In genomic region chr12:85848164-85848958, GRCm38 (mm10) we compare ENCODE assay signal across 8 mouse cellular contexts. TPM values are rescaled to one million over a fixed set of nuclear protein-coding genes. Genes with fewer than 3 reads are reported as not detected.
DNase-seq lines count a peak whose midpoint lies in the region; ATAC-seq and TF ChIP-seq lines count a peak whose summit lies in the region.

No protein-coding gene starts in this region.

- H3K4me1 ChIP-seq in hindbrain, embryonic 11.5 days (replicated peaks; ENCODE audit: control insufficient read depth, insufficient read depth, low read length): no peaks in the 10 kb centered on the region
- no peaks in the 10 kb centered on the region for H3K4me1 ChIP-seq in hindbrain, embryonic 13.5 days (replicated peaks)

- H3ac ChIP-seq in C2C12 (ENCODE audit: control insufficient read depth, insufficient read length, low read depth): no peak overlapping the region

- 82% methylated on average over 7 of the region's 7 CpGs for WGBS in hindbrain, embryonic 11.5 days
- 87% methylated on average over 7 of the region's 7 CpGs for WGBS in hindbrain, embryonic 13.5 days

- no peak overlapping the region for H3K27ac ChIP-seq in hindbrain, embryonic 11.5 days (ENCODE audit: low read depth, low read length)
- no peak overlapping the region for H3K27ac ChIP-seq in hindbrain, embryonic 13.5 days

- no peak overlapping the region for H3K9ac ChIP-seq in hindbrain, embryonic 11.5 days (ENCODE audit: low read depth, low read length)
- H3K9ac ChIP-seq in hindbrain, embryonic 13.5 days: no peak overlapping the region

- no peaks in the 10 kb centered on the region for H3K36me3 ChIP-seq in hindbrain, embryonic 11.5 days (ENCODE audit: control insufficient read depth, insufficient read depth, low read length)
- H3K36me3 ChIP-seq in hindbrain, embryonic 13.5 days: peaks cover 25% of the 10 kb centered on the region
- H3K36me3 ChIP-seq in C2C12 (ENCODE audit: control insufficient read depth, insufficient read depth): peaks cover 25% of the 10 kb centered on the region

- no peaks in the 10 kb centered on the region for H3K9me3 ChIP-seq in hindbrain, embryonic 11.5 days (ENCODE audit: control insufficient read depth, low read length)
- H3K9me3 ChIP-seq in hindbrain, embryonic 13.5 days: no peaks in the 10 kb centered on the region

- peak; percentile 34 for TF ChIP-seq CTCF in C2C12 (IDR thresholded peaks at IDR 0.05; ENCODE audit: control insufficient read depth, insufficient read depth, insufficient read length)

- no peaks in the 10 kb centered on the region for H3K79me2 ChIP-seq in C2C12 (ENCODE audit: control insufficient read depth, insufficient read depth)

- no peak overlapping the region for H3K4me2 ChIP-seq in hindbrain, embryonic 11.5 days (replicated peaks; ENCODE audit: low read depth, low read length)
- H3K4me2 ChIP-seq in hindbrain, embryonic 13.5 days: no peak overlapping the region

- DNase-seq in hindbrain, embryonic 11.5 days (ENCODE audit: low spot score): peak; percentile 10
- DNase-seq in adrenal gland, postnatal 14 days: peak; percentile 58
- DNase-seq in heart, adult 8-10 months (ENCODE audit: low spot score): peak; percentile 34
- DNase-seq in kidney, postnatal 10 days: peak; percentile 61
- DNase-seq in lung, postnatal 4 days: peak; percentile 53 to 68
- no peak for DNase-seq in Muller cell, postnatal 12 days (ENCODE audit: inconsistent ontology term)

- H3K4me3 ChIP-seq in hindbrain, embryonic 11.5 days (ENCODE audit: low read depth, low read length): no peak overlapping the region
- H3K4me3 ChIP-seq in hindbrain, embryonic 13.5 days: no peak overlapping the region
- no peak overlapping the region for H3K4me3 ChIP-seq in C2C12 (ENCODE audit: insufficient read depth, poor library complexity, severe bottlenecking)

- no peaks in the 10 kb centered on the region for H3K27me3 ChIP-seq in hindbrain, embryonic 11.5 days (ENCODE audit: control insufficient read depth, insufficient read depth, low read length)
- H3K27me3 ChIP-seq in hindbrain, embryonic 13.5 days: no peaks in the 10 kb centered on the region
- no peaks in the 10 kb centered on the region for H3K27me3 ChIP-seq in C2C12 (ENCODE audit: control insufficient read depth, insufficient read depth, insufficient read length)

- ATAC-seq in hindbrain, embryonic 11.5 days (ENCODE audit: low FRiP score): no peak
- ATAC-seq in hindbrain, embryonic 13.5 days (ENCODE audit: low FRiP score): no peak

- H3K79me3 ChIP-seq in C2C12 (ENCODE audit: low read depth): no peaks in the 10 kb centered on the region

TF ChIP-seq in C2C12, 6 proteins besides CTCF, POLR2A, EP300 and RAD21:
- TF ChIP-seq CEBPB (IDR thresholded peaks at IDR 0.05; ENCODE audit: low read depth): no peak
- no peak for TF ChIP-seq MAX (IDR thresholded peaks at IDR 0.05)
- TF ChIP-seq MYOG (IDR thresholded peaks at IDR 0.05; ENCODE audit: control insufficient read depth, extremely low read depth, insufficient read length): no peak
- no peak for TF ChIP-seq USF1 (IDR thresholded peaks at IDR 0.05; ENCODE audit: low read depth)

RNA-seq across cellular contexts. Expression of gene Ttll5, which starts 23.9 kb away (rescaled TPM):
- 18.7 and 25.6 TPM in 2 replicates for polyA plus RNA-seq in hindbrain, embryonic 11.5 days (2014; fragmentation: Nextera tagmentation; extraction: Ambion mirVana)
- polyA plus RNA-seq in hindbrain, embryonic 13.5 days (2015; fragmentation: Nextera tagmentation; extraction: Ambion mirVana): 12.1 and 14.2 TPM in 2 replicates
- polyA plus RNA-seq in C2C12 (2012; fragmentation: generic; extraction: Trizol): 20.1 TPM
- 18.0 and 21.9 TPM in 2 replicates for total RNA-seq in adrenal gland, postnatal 14 days (2021)
- 10 to 100 TPM; 12.8 to 20.7 (median 14.9) TPM for total RNA-seq in heart, adult 8-10 months (2022)

RNA-seq across cellular contexts. Expression of gene Erg28, which starts 24.0 kb away (rescaled TPM):
- 107 and 121 TPM in 2 replicates for polyA plus RNA-seq in hindbrain, embryonic 11.5 days (2014; fragmentation: Nextera tagmentation; extraction: Ambion mirVana)
- polyA plus RNA-seq in hindbrain, embryonic 13.5 days (2015; fragmentation: Nextera tagmentation; extraction: Ambion mirVana): 88.4 and 97.1 TPM in 2 replicates
- polyA plus RNA-seq in C2C12 (2012; fragmentation: generic; extraction: Trizol): 51.4 TPM
- total RNA-seq in adrenal gland, postnatal 14 days (2021): 28.5 and 29.1 TPM in 2 replicates
- total RNA-seq in heart, adult 8-10 months (2022): 1 to 10 TPM; 5.7 to 7.7 (median 7.1) TPM
